Mouse (Mus musculus) frontal cortex, postnatal 14 days (tissue): ENCODE results near the gene Prr29.
"Not testable (repeated sequence)": the region's sequence is repeated elsewhere in the genome, so short reads cannot be mapped to it uniquely, and the experiment has no call there.

Experiments used
- DNase-seq, 2 experiments: peaks; one replicate each; pipeline ENCODE4 v3.0.0; 2022; ENCODE audit warnings: low spot score in 2 of 2

The Prr29 gene

GRCm38 (mm10) chr11:106365366-106365765 lies at the start of gene Prr29:
Gene Prr29 (plus strand): TSS chr11:106365472.
- no peak for DNase-seq

- DNase-seq, result no peak
These were observed 48.9 kb upstream of the Prr29 start for GRCm38 (mm10) chr11:106316416-106316815.

GRCm38 (mm10) chr11:106317801-106318200 lies 47.5 kb upstream of the Prr29 start:
- no peak for DNase-seq

- no peak for DNase-seq
These were observed 46.6 kb upstream of the Prr29 start for GRCm38 (mm10) chr11:106318406-106319366.

- DNase-seq, result no peak
These were observed 40.4 kb upstream of the Prr29 start for GRCm38 (mm10) chr11:106324858-106325257.

GRCm38 (mm10) chr11:106325566-106326206 lies 39.6 kb upstream of the Prr29 start:
- DNase-seq, result peak in 1 of 2 experiments; percentile 55

- DNase-seq, result no peak
These were observed 38.8 kb upstream of the Prr29 start for GRCm38 (mm10) chr11:106326475-106326874.

GRCm38 (mm10) chr11:106328521-106328920 lies 36.8 kb upstream of the Prr29 start:
- DNase-seq, result no peak

GRCm38 (mm10) chr11:106329128-106329527 lies 36.1 kb upstream of the Prr29 start:
- DNase-seq, result no peak

- DNase-seq, result peak in 1 of 2 experiments; percentile 21
These were observed 35.6 kb upstream of the Prr29 start for GRCm38 (mm10) chr11:106329682-106330081.

- no peak for DNase-seq
These were observed 32.8 kb upstream of the Prr29 start for GRCm38 (mm10) chr11:106332458-106332857.

GRCm38 (mm10) chr11:106334066-106334465 lies 31.2 kb upstream of the Prr29 start:
- no peak for DNase-seq

- DNase-seq, result no peak
These were observed 27.2 kb upstream of the Prr29 start for GRCm38 (mm10) chr11:106338029-106338428.

GRCm38 (mm10) chr11:106338870-106339269 lies 26.4 kb upstream of the Prr29 start:
- no peak for DNase-seq

GRCm38 (mm10) chr11:106339323-106339722 lies 25.9 kb upstream of the Prr29 start:
- not testable (repeated sequence) for DNase-seq

GRCm38 (mm10) chr11:106340990-106341520 lies 24.2 kb upstream of the Prr29 start:
- DNase-seq, result no peak

GRCm38 (mm10) chr11:106344910-106345309 lies 20.4 kb upstream of the Prr29 start:
- no peak for DNase-seq

- no peak for DNase-seq
These were observed 15.5 kb upstream of the Prr29 start for GRCm38 (mm10) chr11:106349772-106350171.

GRCm38 (mm10) chr11:106350853-106351252 lies 14.4 kb upstream of the Prr29 start:
- no peak for DNase-seq

GRCm38 (mm10) chr11:106351253-106351652 lies 14.0 kb upstream of the Prr29 start:
- DNase-seq, result no peak

GRCm38 (mm10) chr11:106351941-106352340 lies 13.3 kb upstream of the Prr29 start:
- no peak for DNase-seq

- DNase-seq, result no peak
These were observed 12.1 kb upstream of the Prr29 start, which contains the start of gene Scn4a for GRCm38 (mm10) chr11:106353188-106353587. Gene Scn4a (minus strand): TSS chr11:106353288.
